8 mouse cellular contexts compared by ENCODE assay signal in the genomic region with DNA sequence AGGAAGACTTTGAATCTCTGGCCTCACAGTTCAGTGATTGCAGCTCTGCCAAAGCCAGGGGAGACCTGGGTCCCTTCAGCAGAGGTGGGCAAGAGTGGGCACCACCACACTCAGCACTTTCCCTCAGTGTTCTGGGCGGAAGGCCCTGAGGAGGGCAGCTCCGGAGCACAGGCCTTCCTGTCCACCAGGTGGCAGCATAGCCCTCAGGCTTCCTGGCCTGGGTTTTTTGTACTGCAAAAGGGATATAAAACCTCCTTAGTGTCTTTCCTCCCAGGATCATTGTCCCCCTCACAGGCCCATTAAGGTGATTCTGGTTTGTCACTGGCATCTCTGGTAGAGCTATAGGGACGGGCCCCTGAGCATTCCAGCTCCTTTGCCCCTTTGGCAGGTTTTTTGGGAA. TPM values are rescaled to one million over a fixed set of nuclear protein-coding genes. Genes with fewer than 3 reads are reported as not detected.
DNase-seq lines count a peak whose midpoint lies in the region; ATAC-seq and TF ChIP-seq lines count a peak whose summit lies in the region.

No protein-coding gene starts in this region.

- no peaks in the 10 kb centered on the region for H3K27me3 ChIP-seq in forebrain, embryonic 14.5 days (replicated peaks; ENCODE audit: control insufficient read depth, insufficient read depth, low read length)
- no peaks in the 10 kb centered on the region for H3K27me3 ChIP-seq in hindbrain, postnatal 0 days (ENCODE audit: insufficient read depth, low read length)
- no peaks in the 10 kb centered on the region for H3K27me3 ChIP-seq in limb, embryonic 11.5 days (ENCODE audit: control insufficient read depth, insufficient read depth, low read length)
- no peaks in the 10 kb centered on the region for H3K27me3 ChIP-seq in stomach, postnatal 0 days (ENCODE audit: control insufficient read depth, insufficient read depth, low read length)

- no peaks in the 10 kb centered on the region for H3K9me3 ChIP-seq in forebrain, embryonic 14.5 days (replicated peaks; ENCODE audit: control insufficient read depth, low read length)
- no peaks in the 10 kb centered on the region for H3K9me3 ChIP-seq in hindbrain, postnatal 0 days (ENCODE audit: low read length)
- H3K9me3 ChIP-seq in limb, embryonic 11.5 days (ENCODE audit: control insufficient read depth, low read length), result no peaks in the 10 kb centered on the region
- no peaks in the 10 kb centered on the region for H3K9me3 ChIP-seq in stomach, postnatal 0 days (ENCODE audit: control insufficient read depth, low read length)

- peak; percentile 94 for TF ChIP-seq CTCF in hindbrain, postnatal 0 days (IDR thresholded peaks at IDR 0.05; ENCODE audit: low read depth)
- peak; percentile 90 for TF ChIP-seq CTCF in stomach, postnatal 0 days (IDR thresholded peaks at IDR 0.05; ENCODE audit: low read depth)

- 51% methylated on average over 3 of the region's 3 CpGs for WGBS in forebrain, embryonic 14.5 days
- 54% methylated on average over 3 of the region's 3 CpGs for WGBS in hindbrain, postnatal 0 days
- 50% methylated on average over 3 of the region's 3 CpGs for WGBS in limb, embryonic 11.5 days
- WGBS in stomach, postnatal 0 days, result 55% methylated on average over 3 of the region's 3 CpGs

- no peak overlapping the region for H3K4me2 ChIP-seq in forebrain, embryonic 14.5 days (ENCODE audit: low read length)
- H3K4me2 ChIP-seq in hindbrain, postnatal 0 days (ENCODE audit: low read depth, low read length), result no peak overlapping the region
- H3K4me2 ChIP-seq in limb, embryonic 11.5 days (ENCODE audit: low read depth, severe bottlenecking), result no peak overlapping the region
- no peak overlapping the region for H3K4me2 ChIP-seq in stomach, postnatal 0 days (replicated peaks; ENCODE audit: low read depth)

- H3K36me3 ChIP-seq in forebrain, embryonic 14.5 days (ENCODE audit: control insufficient read depth, insufficient read depth, low read length), result peaks cover 67% of the 10 kb centered on the region
- H3K36me3 ChIP-seq in hindbrain, postnatal 0 days (ENCODE audit: insufficient read depth, low read length), result peaks cover 28% of the 10 kb centered on the region
- peaks cover 37% of the 10 kb centered on the region for H3K36me3 ChIP-seq in limb, embryonic 11.5 days (ENCODE audit: control insufficient read depth, insufficient read depth, low read length)
- H3K36me3 ChIP-seq in stomach, postnatal 0 days (ENCODE audit: control insufficient read depth, insufficient read depth, low read length), result peaks cover 26% of the 10 kb centered on the region

- no peak for TF ChIP-seq EP300 in stomach, postnatal 0 days (optimal IDR thresholded peaks at IDR 0.05)

- peak; percentile 36; the same call in 1 of the 2 replicates for ATAC-seq in forebrain, embryonic 14.5 days
- peak; percentile 38; the same call in 1 of the 2 replicates for ATAC-seq in hindbrain, postnatal 0 days
- no peak for ATAC-seq in limb, embryonic 11.5 days (ENCODE audit: insufficient number of reproducible peaks, low FRiP score, low TSS enrichment, low read depth)
- 0 out of 2 replicates have a peak, but pooled peaks have one; percentile 36 for ATAC-seq in stomach, postnatal 0 days (ENCODE audit: low FRiP score, low TSS enrichment)

- DNase-seq in layer of hippocampus, adult 11-12 months (ENCODE audit: low spot score), result peak; percentile 73
- DNase-seq in layer of hippocampus, adult 9-11 months, result no peak
- peak; percentile 71 to 82 for DNase-seq in adrenal gland, postnatal 36 days
- DNase-seq in forebrain, embryonic 14.5 days (ENCODE audit: low spot score), result peak; percentile 83
- peak; percentile 89 for DNase-seq in hindbrain, postnatal 0 days (ENCODE audit: low spot score)
- peak; percentile 74 for DNase-seq in limb, embryonic 11.5 days (ENCODE audit: low spot score)
- DNase-seq in natural killer cell, adult 2 months (ENCODE audit: low spot score in 2 of 2), result peak; percentile 29 to 47
- peak; percentile 73 for DNase-seq in stomach, postnatal 0 days (ENCODE audit: low spot score)

- no peak overlapping the region for H3K27ac ChIP-seq in forebrain, embryonic 14.5 days (ENCODE audit: low read depth, low read length)
- peak overlapping the region; percentile 26; the same call in 1 of the 2 replicates for H3K27ac ChIP-seq in hindbrain, postnatal 0 days
- H3K27ac ChIP-seq in limb, embryonic 11.5 days (replicated peaks; ENCODE audit: low read depth, low read length), result no peak overlapping the region
- H3K27ac ChIP-seq in stomach, postnatal 0 days (replicated peaks), result no peak overlapping the region

- H3K4me1 ChIP-seq in forebrain, embryonic 14.5 days (ENCODE audit: control insufficient read depth, insufficient read depth, low read length), result peaks cover 25% of the 10 kb centered on the region
- peaks cover 13% of the 10 kb centered on the region; the same call in 1 of the 2 replicates for H3K4me1 ChIP-seq in hindbrain, postnatal 0 days (ENCODE audit: insufficient read depth, low read length)
- no peaks in the 10 kb centered on the region for H3K4me1 ChIP-seq in limb, embryonic 11.5 days (ENCODE audit: control insufficient read depth, insufficient read depth, low read length)
- H3K4me1 ChIP-seq in stomach, postnatal 0 days (replicated peaks; ENCODE audit: control insufficient read depth, insufficient read depth), result no peaks in the 10 kb centered on the region

- no peak overlapping the region for H3K9ac ChIP-seq in forebrain, embryonic 14.5 days (ENCODE audit: low read length)
- H3K9ac ChIP-seq in hindbrain, postnatal 0 days (replicated peaks; ENCODE audit: low read length), result no peak overlapping the region
- H3K9ac ChIP-seq in limb, embryonic 11.5 days (ENCODE audit: low read length), result no peak overlapping the region
- H3K9ac ChIP-seq in stomach, postnatal 0 days (ENCODE audit: low read length), result no peak overlapping the region

- H3K4me3 ChIP-seq in forebrain, embryonic 14.5 days (ENCODE audit: low read depth, low read length), result no peak overlapping the region
- H3K4me3 ChIP-seq in hindbrain, postnatal 0 days (ENCODE audit: low read length), result no peak overlapping the region
- H3K4me3 ChIP-seq in limb, embryonic 11.5 days (ENCODE audit: low read depth, low read length), result no peak overlapping the region
- no peak overlapping the region for H3K4me3 ChIP-seq in stomach, postnatal 0 days (ENCODE audit: low read depth, low read length)

RNA-seq across cellular contexts. Expression of a gene that starts 10.4 kb away (rescaled TPM):
- total RNA-seq in adrenal gland, postnatal 36 days (2021), result 10 to 100 TPM; 24.5 to 27.8 TPM
- polyA plus RNA-seq in forebrain, embryonic 14.5 days (2014; fragmentation: Nextera tagmentation; extraction: Ambion mirVana), result 69.2 and 73.3 TPM in 2 replicates
- total RNA-seq in hindbrain, postnatal 0 days (2014; rRNA removed), result 31.7 and 44.3 TPM in 2 replicates
- 65.7 and 68.0 TPM in 2 replicates for polyA plus RNA-seq in hindbrain, postnatal 0 days (2015; fragmentation: Nextera tagmentation; extraction: Ambion mirVana)
- 65.0 and 66.4 TPM in 2 replicates for polyA plus RNA-seq in limb, embryonic 11.5 days (2014; fragmentation: Nextera tagmentation; extraction: Ambion mirVana)
- polyA plus RNA-seq in stomach, postnatal 0 days (2015; fragmentation: Nextera tagmentation; extraction: Ambion mirVana), result 28.2 and 28.7 TPM in 2 replicates

RNA-seq across cellular contexts. Expression of a gene that starts 17.8 kb away (rescaled TPM):
- 10 to 100 TPM; 14.7 to 16.5 TPM for total RNA-seq in adrenal gland, postnatal 36 days (2021)
- polyA plus RNA-seq in forebrain, embryonic 14.5 days (2014; fragmentation: Nextera tagmentation; extraction: Ambion mirVana), result 10.3 and 12.5 TPM in 2 replicates
- 16.9 and 18.8 TPM in 2 replicates for total RNA-seq in hindbrain, postnatal 0 days (2014; rRNA removed)
- 11.4 and 13.0 TPM in 2 replicates for polyA plus RNA-seq in hindbrain, postnatal 0 days (2015; fragmentation: Nextera tagmentation; extraction: Ambion mirVana)
- polyA plus RNA-seq in limb, embryonic 11.5 days (2014; fragmentation: Nextera tagmentation; extraction: Ambion mirVana), result 11.7 and 14.1 TPM in 2 replicates
- polyA plus RNA-seq in stomach, postnatal 0 days (2015; fragmentation: Nextera tagmentation; extraction: Ambion mirVana), result 7.2 and 8.2 TPM in 2 replicates

RNA-seq across cellular contexts. Expression of a gene that starts 19.6 kb away (rescaled TPM):
- total RNA-seq in adrenal gland, postnatal 36 days (2021), result 100 to 1,000 TPM; 354 to 362 TPM
- 468 and 550 TPM in 2 replicates for polyA plus RNA-seq in forebrain, embryonic 14.5 days (2014; fragmentation: Nextera tagmentation; extraction: Ambion mirVana)
- total RNA-seq in hindbrain, postnatal 0 days (2014; rRNA removed), result 169 and 274 TPM in 2 replicates
- polyA plus RNA-seq in hindbrain, postnatal 0 days (2015; fragmentation: Nextera tagmentation; extraction: Ambion mirVana), result 528 and 550 TPM in 2 replicates
- 379 and 389 TPM in 2 replicates for polyA plus RNA-seq in limb, embryonic 11.5 days (2014; fragmentation: Nextera tagmentation; extraction: Ambion mirVana)
- 451 and 481 TPM in 2 replicates for polyA plus RNA-seq in stomach, postnatal 0 days (2015; fragmentation: Nextera tagmentation; extraction: Ambion mirVana)
